9 mouse cellular contexts compared by ENCODE assay signal in genomic region chr6:125163801-125164657, GRCm38 (mm10). TPM values are rescaled to one million over a fixed set of nuclear protein-coding genes. Genes with fewer than 3 reads are reported as not detected.
A peak's percentile ranks its signal among the peaks of the same experiment; 100 is the strongest.
DNase-seq lines count a peak whose midpoint lies in the region; ATAC-seq lines count a peak whose summit lies in the region.
"Had no signal": no experiment of that assay in that cellular context is flagged by ENCODE, and none has a peak within 500 bp of the region (broad histone marks: within the 10 kb centered on the region; RNA-seq: fewer than 3 reads in every experiment).

No protein-coding gene starts in this region.

- no peak for ATAC-seq in heart, embryonic 13.5 days (ENCODE audit: extremely low read depth, insufficient number of reproducible peaks, low FRiP score, low TSS enrichment)
- no peak for ATAC-seq in midbrain, embryonic 12.5 days (ENCODE audit: low FRiP score, low read depth)
- ATAC-seq: Patski had no signal

- H3K4me2 ChIP-seq in heart, embryonic 13.5 days: peak overlapping the region; percentile 73
- H3K4me2 ChIP-seq in midbrain, embryonic 12.5 days (replicated peaks): peak overlapping the region; percentile 96

- H3K4me1 ChIP-seq in brown adipose tissue, adult 24 weeks (ENCODE audit: control insufficient read depth, insufficient read depth, insufficient read length, low read length): no peaks in the 10 kb centered on the region
- peaks cover 69% of the 10 kb centered on the region for H3K4me1 ChIP-seq in heart, embryonic 13.5 days
- peaks cover 49% of the 10 kb centered on the region for H3K4me1 ChIP-seq in midbrain, embryonic 12.5 days

- 4% methylated on average over 20 of the region's 20 CpGs for WGBS in heart, embryonic 13.5 days
- 3% methylated on average over 20 of the region's 20 CpGs for WGBS in midbrain, embryonic 12.5 days

- peak overlapping the region; percentile 92 for H3K4me3 ChIP-seq in brown adipose tissue, adult 24 weeks (ENCODE audit: insufficient read depth, low read depth, low read length)
- peak overlapping the region; percentile 98 for H3K4me3 ChIP-seq in heart, embryonic 13.5 days
- H3K4me3 ChIP-seq in midbrain, embryonic 12.5 days: peak overlapping the region; percentile 86

- peak overlapping the region; percentile 100 for H3K9ac ChIP-seq in heart, embryonic 13.5 days
- H3K9ac ChIP-seq in midbrain, embryonic 12.5 days (replicated peaks): peak overlapping the region; percentile 97

- no peaks in the 10 kb centered on the region for H3K9me3 ChIP-seq in heart, embryonic 13.5 days
- H3K9me3 ChIP-seq in midbrain, embryonic 12.5 days: no peaks in the 10 kb centered on the region

- peak; percentile 70 for DNase-seq in cerebellum, adult 9-11 months
- DNase-seq in cerebellum, postnatal 4 days (ENCODE audit: low spot score in 2 of 2): no peak
- DNase-seq in 3T3-L1 (ENCODE audit: low read depth, low spot score): peak; percentile 62
- DNase-seq in kidney, postnatal 14 days: peak; percentile 83
- DNase-seq in urinary bladder, adult 18-20 months (ENCODE audit: low spot score in 2 of 2): no peak

- H3K36me3 ChIP-seq in heart, embryonic 13.5 days: peaks cover 71% of the 10 kb centered on the region
- H3K36me3 ChIP-seq in midbrain, embryonic 12.5 days: peaks cover 55% of the 10 kb centered on the region

- peak overlapping the region; percentile 91 for H3K27ac ChIP-seq in brown adipose tissue, adult 24 weeks (replicated peaks; ENCODE audit: low read depth, low read length)
- H3K27ac ChIP-seq in heart, embryonic 13.5 days (replicated peaks): peak overlapping the region; percentile 99
- H3K27ac ChIP-seq in midbrain, embryonic 12.5 days (replicated peaks): peak overlapping the region; percentile 95

- H3K27me3 ChIP-seq in heart, embryonic 13.5 days (replicated peaks): no peaks in the 10 kb centered on the region
- no peaks in the 10 kb centered on the region for H3K27me3 ChIP-seq in midbrain, embryonic 12.5 days
- H3K27me3 ChIP-seq: Patski had no signal

RNA-seq across cellular contexts. Expression of gene Gapdh, which starts 2.2 kb away (rescaled TPM):
- polyA plus RNA-seq in brown adipose tissue, adult 24 weeks (2012; ENCODE audit: insufficient read depth, insufficient read length, missing spikeins): 1,014 and 1,139 TPM in 2 replicates
- 4,266 and 4,534 TPM in 2 replicates for polyA plus RNA-seq in heart, embryonic 13.5 days (2015; fragmentation: Nextera tagmentation; extraction: Ambion mirVana)
- 1,933 and 1,972 TPM in 2 replicates for polyA plus RNA-seq in midbrain, embryonic 12.5 days (2016; fragmentation: Nextera tagmentation; extraction: Ambion mirVana)

RNA-seq across cellular contexts. Expression of gene Iffo1, which starts 19.0 kb away (rescaled TPM):
- 2.9 and 3.2 TPM in 2 replicates for polyA plus RNA-seq in brown adipose tissue, adult 24 weeks (2012; ENCODE audit: insufficient read depth, insufficient read length, missing spikeins)
- 9.4 and 9.5 TPM in 2 replicates for polyA plus RNA-seq in heart, embryonic 13.5 days (2015; fragmentation: Nextera tagmentation; extraction: Ambion mirVana)
- 18.7 and 18.8 TPM in 2 replicates for polyA plus RNA-seq in midbrain, embryonic 12.5 days (2016; fragmentation: Nextera tagmentation; extraction: Ambion mirVana)

RNA-seq across cellular contexts. Expression of gene Ncapd2, which starts 27.5 kb away (rescaled TPM):
- 7.5 and 9.2 TPM in 2 replicates for polyA plus RNA-seq in brown adipose tissue, adult 24 weeks (2012; ENCODE audit: insufficient read depth, insufficient read length, missing spikeins)
- polyA plus RNA-seq in heart, embryonic 13.5 days (2015; fragmentation: Nextera tagmentation; extraction: Ambion mirVana): 80.3 and 81.8 TPM in 2 replicates
- 183 and 192 TPM in 2 replicates for polyA plus RNA-seq in midbrain, embryonic 12.5 days (2016; fragmentation: Nextera tagmentation; extraction: Ambion mirVana)

RNA-seq across cellular contexts. Expression of gene Mrpl51, which starts 27.6 kb away (rescaled TPM):
- polyA plus RNA-seq in brown adipose tissue, adult 24 weeks (2012; ENCODE audit: insufficient read depth, insufficient read length, missing spikeins): 316 and 439 TPM in 2 replicates
- polyA plus RNA-seq in heart, embryonic 13.5 days (2015; fragmentation: Nextera tagmentation; extraction: Ambion mirVana): 219 and 251 TPM in 2 replicates
- polyA plus RNA-seq in midbrain, embryonic 12.5 days (2016; fragmentation: Nextera tagmentation; extraction: Ambion mirVana): 165 and 172 TPM in 2 replicates

RNA-seq across cellular contexts. Expression of gene Nop2, which starts 32.3 kb away (rescaled TPM):
- polyA plus RNA-seq in brown adipose tissue, adult 24 weeks (2012; ENCODE audit: insufficient read depth, insufficient read length, missing spikeins): 10.0 and 16.0 TPM in 2 replicates
- 42.7 and 48.1 TPM in 2 replicates for polyA plus RNA-seq in heart, embryonic 13.5 days (2015; fragmentation: Nextera tagmentation; extraction: Ambion mirVana)
- 54.1 and 56.4 TPM in 2 replicates for polyA plus RNA-seq in midbrain, embryonic 12.5 days (2016; fragmentation: Nextera tagmentation; extraction: Ambion mirVana)

Comparison
In these comparisons a context has a peak if more than half of its experiments do, and no peak if none do; other contexts are left out.
1. DNase-seq: peak in cerebellum, adult 9-11 months (single experiment), 3T3-L1 (single experiment) and kidney, postnatal 14 days (single experiment); none in cerebellum, postnatal 4 days (0 of 2) and urinary bladder, adult 18-20 months (0 of 2).
2. Peak in every context shown above with its lines, with median percentiles within 50 percentile points of each other: H3K27ac ChIP-seq and H3K4me3 ChIP-seq.